Mouse (Mus musculus): ENCODE data around the gene Dop1b.

- no peak for TF ChIP-seq CTCF (IDR thresholded peaks at IDR 0.05; ENCODE audit: low read depth, low read length)
- no peak for TF ChIP-seq POLR2A (IDR thresholded peaks at IDR 0.05; ENCODE audit: borderline replicate concordance, low read depth, low read length)
Measured at GRCm38 (mm10) chr16:93679165-93679564, 32.5 kb upstream of the Dop1b start.
